In the genomic region with DNA sequence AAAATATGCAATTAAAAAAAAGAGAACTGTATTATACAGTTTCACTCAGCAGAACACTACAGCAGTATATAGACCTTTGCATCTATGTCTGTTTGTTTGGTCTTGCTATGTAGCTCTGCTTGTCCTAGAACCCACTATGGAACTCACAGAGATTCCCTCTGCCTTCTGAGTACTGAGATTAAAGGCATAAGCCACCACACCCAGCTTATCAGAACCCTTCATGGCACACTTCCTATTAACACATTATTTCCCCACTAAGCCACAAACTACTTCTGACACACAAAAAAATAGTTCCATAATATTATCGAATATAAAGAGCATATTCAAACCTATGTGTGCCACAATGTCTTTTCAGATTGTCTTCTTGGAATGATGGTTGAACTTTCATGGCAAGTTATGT, we compare ENCODE assay signal across 30 mouse cellular contexts. TPM values are rescaled to one million over a fixed set of nuclear protein-coding genes. Genes with fewer than 3 reads are reported as not detected.
"Had no signal": no experiment of that assay in that cellular context is flagged by ENCODE, and none has a peak within 500 bp of the region (broad histone marks: within the 10 kb centered on the region; RNA-seq: fewer than 3 reads in every experiment).

No protein-coding gene starts in this region.

- ATAC-seq: hindbrain, postnatal 0 days; intestine, embryonic 16.5 days had no signal

- H3K36me3 ChIP-seq: heart, embryonic 10.5 days; heart, embryonic 12.5 days; hindbrain, embryonic 13.5 days; hindbrain, embryonic 15.5 days; kidney, embryonic 15.5 days; limb, embryonic 10.5 days; limb, embryonic 12.5 days had no signal

- H3K9ac ChIP-seq: heart, embryonic 12.5 days; hindbrain, embryonic 13.5 days; hindbrain, embryonic 15.5 days; kidney, embryonic 15.5 days; limb, embryonic 12.5 days had no signal

- H3K27ac ChIP-seq: gastrocnemius, adult 2 months; heart, embryonic 10.5 days; hindbrain, embryonic 13.5 days; hindbrain, embryonic 15.5 days; hindbrain, postnatal 0 days; kidney, embryonic 15.5 days; kidney, postnatal 0 days; layer of hippocampus, adult 2 months; left cerebral cortex, adult 2 months; limb, embryonic 10.5 days; limb, embryonic 12.5 days had no signal

- H3K4me2 ChIP-seq: heart, embryonic 12.5 days; hindbrain, embryonic 13.5 days; hindbrain, embryonic 15.5 days; kidney, embryonic 15.5 days; limb, embryonic 12.5 days; liver, embryonic 11.5 days had no signal

- H3K4me1 ChIP-seq: heart, embryonic 10.5 days; heart, embryonic 12.5 days; hindbrain, embryonic 13.5 days; hindbrain, embryonic 15.5 days had no signal

- H3K27me3 ChIP-seq: heart, embryonic 12.5 days; hindbrain, embryonic 13.5 days; hindbrain, embryonic 15.5 days; kidney, embryonic 15.5 days had no signal

- H3K4me3 ChIP-seq: gastrocnemius, adult 2 months; heart, embryonic 10.5 days; heart, embryonic 12.5 days; hindbrain, embryonic 13.5 days; hindbrain, embryonic 15.5 days; kidney, embryonic 15.5 days; layer of hippocampus, adult 2 months; left cerebral cortex, adult 2 months; limb, embryonic 10.5 days; limb, embryonic 12.5 days had no signal

- H3K9me3 ChIP-seq: heart, embryonic 10.5 days; heart, embryonic 12.5 days; hindbrain, embryonic 13.5 days; hindbrain, embryonic 15.5 days; kidney, embryonic 15.5 days; limb, embryonic 10.5 days; limb, embryonic 12.5 days had no signal

- DNase-seq: gastrocnemius, adult 2 months; gastrocnemius, postnatal 10 days; gastrocnemius, postnatal 25 days; heart, adult 18-20 months; heart, postnatal 10 days; heart, postnatal 36 days; kidney, adult 11 months; kidney, adult 2 months; kidney, adult 9 months; kidney, postnatal 25 days; kidney, postnatal 4 days; liver had no signal

RNA-seq across cellular contexts. Expression of a gene that starts 42.5 kb away (rescaled TPM):
- total RNA-seq: gastrocnemius, adult 2 months; gastrocnemius, postnatal 10 days; gastrocnemius, postnatal 25 days; gastrocnemius, postnatal 4 days; granulocyte monocyte progenitor cell, adult 5-6 weeks; heart, adult 18-20 months; heart, adult 8-10 months; heart, postnatal 10 days; heart, postnatal 36 days; hematopoietic stem cell, adult 5-6 weeks had no signal
- polyA plus RNA-seq: intestine, embryonic 14.5 days; limb, embryonic 10.5 days; limb, embryonic 12.5 days; liver, embryonic 11.5 days had no signal
